Mouse (Mus musculus): ENCODE data around the gene Ccr6.
A peak's percentile ranks its signal among the peaks of the same experiment; 100 is the strongest.

The Ccr6 gene

GRCm38 (mm10) chr17:8282821-8283525 is 47.1 kb downstream of the Ccr6 start, which contains the start of gene Mpc1:
Gene Mpc1, plus strand, starts transcription at chr17:8282904.
- no peak for DNase-seq (ENCODE audit: extremely low read depth, low read depth, low spot score)

GRCm38 (mm10) chr17:8283526-8284253 is 47.8 kb downstream of the Ccr6 start:
- DNase-seq (ENCODE audit: extremely low read depth, low read depth, low spot score) = no peak

- DNase-seq (ENCODE audit: extremely low read depth, low read depth, low spot score) = no peak
Measured at GRCm38 (mm10) chr17:8284254-8284661, 48.4 kb downstream of the Ccr6 start.

GRCm38 (mm10) chr17:8285056-8285455 is 49.2 kb downstream of the Ccr6 start:
- no peak for DNase-seq (ENCODE audit: extremely low read depth, low read depth, low spot score)

GRCm38 (mm10) chr17:8286987-8287386 is 51.1 kb downstream of the Ccr6 start:
- no peak for DNase-seq (ENCODE audit: extremely low read depth, low read depth, low spot score)

GRCm38 (mm10) chr17:8289993-8290679 is 54.3 kb downstream of the Ccr6 start:
- DNase-seq (ENCODE audit: extremely low read depth, low read depth, low spot score) = no peak

- DNase-seq (ENCODE audit: extremely low read depth, low read depth, low spot score) = no peak
Measured at GRCm38 (mm10) chr17:8290736-8291135, 54.9 kb downstream of the Ccr6 start.

- no peak for DNase-seq (ENCODE audit: extremely low read depth, low read depth, low spot score)
Measured at GRCm38 (mm10) chr17:8295825-8296224, 60.0 kb downstream of the Ccr6 start.

- DNase-seq (ENCODE audit: extremely low read depth, low read depth, low spot score) = no peak
Measured at GRCm38 (mm10) chr17:8296313-8296844, 60.5 kb downstream of the Ccr6 start.

GRCm38 (mm10) chr17:8297746-8298145 is 61.9 kb downstream of the Ccr6 start:
- DNase-seq (ENCODE audit: extremely low read depth, low read depth, low spot score) = no peak

GRCm38 (mm10) chr17:8298281-8298680 is 62.4 kb downstream of the Ccr6 start:
- no peak for DNase-seq (ENCODE audit: extremely low read depth, low read depth, low spot score)

GRCm38 (mm10) chr17:8299524-8299923 is 63.7 kb downstream of the Ccr6 start:
- peak; percentile 96 for DNase-seq (ENCODE audit: extremely low read depth, low read depth, low spot score)

GRCm38 (mm10) chr17:8301515-8301914 is 65.7 kb downstream of the Ccr6 start:
- DNase-seq (ENCODE audit: extremely low read depth, low read depth, low spot score) = no peak

GRCm38 (mm10) chr17:8302772-8303438 is 67.1 kb downstream of the Ccr6 start:
- DNase-seq (ENCODE audit: extremely low read depth, low read depth, low spot score) = no peak

GRCm38 (mm10) chr17:8303671-8304070 is 67.8 kb downstream of the Ccr6 start:
- DNase-seq (ENCODE audit: extremely low read depth, low read depth, low spot score) = no peak

- DNase-seq (ENCODE audit: extremely low read depth, low read depth, low spot score) = no peak
Measured at GRCm38 (mm10) chr17:8305801-8306200, 70.0 kb downstream of the Ccr6 start.

Measured in fat pad, adult 2 months (tissue).